Mouse (Mus musculus) liver, embryonic 11.5 days (tissue): Measurements from ENCODE around the gene Cep152. TPM values are rescaled to one million over a fixed set of nuclear protein-coding genes. Genes with fewer than 3 reads are reported as not detected.
A peak's percentile ranks its signal among the peaks of the same experiment; 100 is the strongest.

Experiments used
- ATAC-seq: fragments of 200-750 bp; cut with Nextera tagmentation; replicated peaks from 2 replicates; pipeline ENCODE4 v1.8.0; 2017; ENCODE audit warnings: moderate number of reproducible peaks, mild to moderate bottlenecking, moderate TSS enrichment, moderate library complexity; ENCODE audit not compliant: low FRiP score
- DNase-seq: peaks from one replicate; pipeline ENCODE4 v3.0.0-alpha.2; 2017; ENCODE audit warnings: low spot score
- H3K27ac ChIP-seq: fragments of 300-500 bp; sonication (generic); 2 replicates; pipeline ENCODE4 v1.5.1; 2014; ENCODE audit warnings: mild to moderate bottlenecking, low read depth, low read length, control low read depth
- H3K27me3 ChIP-seq: fragments of 300-500 bp; sonication (generic); replicated peaks from 2 replicates; pipeline ENCODE4 v1.6.1; 2014; ENCODE audit warnings: low read length, mixed read lengths; ENCODE audit not compliant: control insufficient read depth, insufficient read depth
- H3K36me3 ChIP-seq: fragments of 300-500 bp; sonication (generic); 2 replicates; pipeline ENCODE4 v1.6.1; 2014; ENCODE audit warnings: mild to moderate bottlenecking, low read length, moderate library complexity, mixed read lengths; ENCODE audit not compliant: control insufficient read depth, insufficient read depth
- H3K4me1 ChIP-seq: fragments of 300-500 bp; sonication (generic); replicated peaks from 2 replicates; pipeline ENCODE4 v1.6.1; 2014; ENCODE audit warnings: low read length, mixed read lengths; ENCODE audit not compliant: control insufficient read depth, insufficient read depth
- H3K4me2 ChIP-seq: fragments of 300-500 bp; sonication (generic); 2 replicates; pipeline ENCODE4 v1.6.1; 2014; ENCODE audit warnings: mild to moderate bottlenecking, control low read depth, moderate library complexity
- H3K4me3 ChIP-seq: fragments of 300-500 bp; sonication (generic); 2 replicates; pipeline ENCODE4 v1.5.1; 2014; ENCODE audit warnings: low read depth, low read length, control low read depth
- H3K9ac ChIP-seq: fragments of 300-500 bp; sonication (generic); 2 replicates; pipeline ENCODE4 v1.6.1; 2014; ENCODE audit warnings: low read depth, low read length, control low read depth
- H3K9me3 ChIP-seq: fragments of 300-500 bp; sonication (generic); 2 replicates; pipeline ENCODE4 v1.6.1; 2016; ENCODE audit warnings: low read length, inconsistent platforms, mixed read lengths; ENCODE audit not compliant: control insufficient read depth
- WGBS: fragments of 180-500 bp; shearing (Covaris S2); extraction: QIAGEN DNeasy Blood & Tissue Kit; methylation state at CpG from one replicate; pipeline ENCODE4 v1.1.7; 2014; 5-methylcytosine and 5-hydroxymethylcytosine counted together
- polyA plus RNA-seq: library from polyadenylated mRNA; unstranded; fragments of >200 nt; fragmentation: Nextera tagmentation; extraction: Ambion mirVana; gene quantifications from 2 replicates; pipeline ENCODE4 v1.2.1, GENCODE M21; 2014

Gene Cep152
- polyA plus RNA-seq, 1 experiment from 2014 or later: 8.1 TPM

- WGBS: 82% methylated on average over 7 of the region's 7 CpGs
- no peak overlapping the region for H3K4me3 ChIP-seq
Observed at GRCm38 (mm10) chr2:125540579-125540978, 84.3 kb downstream of the Cep152 start.

GRCm38 (mm10) chr2:125539640-125540039 lies 85.3 kb downstream of the Cep152 start:
- Histone ChIP-seq H3K27me3 (no peaks in the 10 kb centered on the region), H3K4me3 (no peak overlapping the region), H3K9me3 (no peaks in the 10 kb centered on the region), H3K27ac (no peak overlapping the region), H3K4me1 (no peaks in the 10 kb centered on the region), H3K9ac (no peak overlapping the region), H3K4me2 (no peak overlapping the region), H3K36me3 (no peaks in the 10 kb centered on the region)
- WGBS: 78% methylated on average over 3 of the region's 3 CpGs
- DNase-seq (no peak), ATAC-seq (no peak)

More at GRCm38 (mm10) chr2:125540579-125540978, 84.3 kb downstream of the Cep152 start:
- no peaks in the 10 kb centered on the region for H3K27me3 ChIP-seq
- no peak overlapping the region for H3K4me2 ChIP-seq
- no peaks in the 10 kb centered on the region for H3K9me3 ChIP-seq
- H3K4me1 ChIP-seq: no peaks in the 10 kb centered on the region
- ATAC-seq (no peak), DNase-seq (no peak)
- no peaks in the 10 kb centered on the region for H3K36me3 ChIP-seq
- H3K27ac ChIP-seq: no peak overlapping the region
- H3K9ac ChIP-seq: no peak overlapping the region

GRCm38 (mm10) chr2:125530665-125531064 lies 94.2 kb downstream of the Cep152 start:
- no peak overlapping the region for H3K27ac ChIP-seq
- WGBS: 63% methylated on average over 6 of the region's 6 CpGs
- no peak overlapping the region for H3K4me2 ChIP-seq
- ATAC-seq (no peak), DNase-seq (no peak)
- no peaks in the 10 kb centered on the region for H3K9me3 ChIP-seq
- H3K9ac ChIP-seq: no peak overlapping the region
- no peaks in the 10 kb centered on the region for H3K27me3 ChIP-seq
- H3K4me3 ChIP-seq: no peak overlapping the region
- H3K36me3 ChIP-seq: no peaks in the 10 kb centered on the region
- H3K4me1 ChIP-seq: no peaks in the 10 kb centered on the region

GRCm38 (mm10) chr2:125526566-125526965 lies 98.3 kb downstream of the Cep152 start:
- Histone ChIP-seq H3K36me3 (no peaks in the 10 kb centered on the region), H3K27me3 (no peaks in the 10 kb centered on the region), H3K4me1 (no peaks in the 10 kb centered on the region), H3K9ac (no peak overlapping the region), H3K4me3 (no peak overlapping the region), H3K4me2 (no peak overlapping the region), H3K9me3 (no peaks in the 10 kb centered on the region), H3K27ac (no peak overlapping the region)
- 73% methylated on average over 5 of the region's 5 CpGs for WGBS
- ATAC-seq (no peak), DNase-seq (no peak)

GRCm38 (mm10) chr2:125525484-125525883 lies 99.4 kb downstream of the Cep152 start:
- DNase-seq (no peak), ATAC-seq (no peak)
- 74% methylated on average over 2 of the region's 2 CpGs for WGBS
- Histone ChIP-seq H3K27me3 (no peaks in the 10 kb centered on the region), H3K9me3 (no peaks in the 10 kb centered on the region), H3K4me3 (no peak overlapping the region), H3K9ac (no peak overlapping the region), H3K27ac (no peak overlapping the region), H3K4me1 (no peaks in the 10 kb centered on the region), H3K4me2 (no peak overlapping the region), H3K36me3 (no peaks in the 10 kb centered on the region)

GRCm38 (mm10) chr2:125516594-125516993 lies 108.3 kb downstream of the Cep152 start:
- Histone ChIP-seq H3K4me2 (peak overlapping the region; percentile 16; the same call in 1 of the 2 replicates), H3K36me3 (no peaks in the 10 kb centered on the region), H3K27me3 (no peaks in the 10 kb centered on the region), H3K9me3 (no peaks in the 10 kb centered on the region), H3K4me3 (no peak overlapping the region), H3K4me1 (peaks cover 9% of the 10 kb centered on the region), H3K27ac (no peak overlapping the region), H3K9ac (no peak overlapping the region)
- DNase-seq (no peak), ATAC-seq (peak; percentile 82)
- WGBS: 8% methylated on average over 4 of the region's 4 CpGs

GRCm38 (mm10) chr2:125515291-125516057 lies 109.4 kb downstream of the Cep152 start:
- H3K4me2 ChIP-seq: peak overlapping the region; percentile 16; the same call in 1 of the 2 replicates
- ATAC-seq (peak; percentile 78), DNase-seq (no peak)
- WGBS: 46% methylated on average over 12 of the region's 12 CpGs
- H3K36me3 ChIP-seq: no peaks in the 10 kb centered on the region
- no peak overlapping the region for H3K27ac ChIP-seq
- no peaks in the 10 kb centered on the region for H3K9me3 ChIP-seq
- no peak overlapping the region for H3K4me3 ChIP-seq
- peaks cover 9% of the 10 kb centered on the region for H3K4me1 ChIP-seq
- H3K9ac ChIP-seq: no peak overlapping the region
- H3K27me3 ChIP-seq: no peaks in the 10 kb centered on the region

GRCm38 (mm10) chr2:125514391-125514790 lies 110.5 kb downstream of the Cep152 start:
- no peak for DNase-seq
- Histone ChIP-seq H3K27ac (no peak overlapping the region), H3K27me3 (no peaks in the 10 kb centered on the region), H3K9ac (no peak overlapping the region), H3K36me3 (no peaks in the 10 kb centered on the region), H3K4me1 (peaks cover 9% of the 10 kb centered on the region), H3K4me3 (no peak overlapping the region), H3K9me3 (no peaks in the 10 kb centered on the region), H3K4me2 (no peak overlapping the region)
- no peak for ATAC-seq
- 45% methylated on average over 3 of the region's 3 CpGs for WGBS
